Mouse (Mus musculus): ENCODE results near the gene Mrpl24.

- TF ChIP-seq CTCF (IDR thresholded peaks at IDR 0.05; ENCODE audit: extremely low read depth, insufficient read length, insufficient replicate concordance, low read depth, low read length) (no peak), POLR2A (IDR thresholded peaks at IDR 0.05; ENCODE audit: low read depth, low read length) (no peak)
Measured at GRCm38 (mm10) chr3:87949266-87949954, 30.1 kb downstream of the Mrpl24 start.

Data from small intestine, adult 2 months (tissue).